Mouse (Mus musculus) forebrain, embryonic 10.5 days (tissue): Measurements from ENCODE around the gene Wif1. TPM values are rescaled to one million over a fixed set of nuclear protein-coding genes. Genes with fewer than 3 reads are reported as not detected.
A peak's percentile ranks its signal among the peaks of the same experiment; 100 is the strongest.

Experiments
- DNase-seq: peaks from one replicate; pipeline ENCODE4 v3.0.0-alpha.2; 2017; ENCODE audit warnings: low spot score; ENCODE audit errors: extremely low spot score
- H3K27ac ChIP-seq: fragments of 300-500 bp; sonication (generic); 2 replicates; pipeline ENCODE4 v1.5.1; 2016; ENCODE audit warnings: mild to moderate bottlenecking
- H3K27me3 ChIP-seq: fragments of 300-500 bp; sonication (generic); 2 replicates; pipeline ENCODE4 v1.6.1; 2016; ENCODE audit warnings: mild to moderate bottlenecking; ENCODE audit not compliant: poor library complexity, severe bottlenecking
- H3K36me3 ChIP-seq: fragments of 300-500 bp; sonication (generic); replicated peaks from 2 replicates; pipeline ENCODE4 v1.6.1; 2016; ENCODE audit warnings: mild to moderate bottlenecking, moderate library complexity
- H3K4me1 ChIP-seq: fragments of 300-500 bp; sonication (generic); 2 replicates; pipeline ENCODE4 v1.6.1; 2016
- H3K4me3 ChIP-seq: fragments of 300-500 bp; sonication (generic); 2 replicates; pipeline ENCODE4 v1.5.1; 2016; ENCODE audit warnings: mild to moderate bottlenecking, moderate library complexity
- H3K9me3 ChIP-seq: fragments of 300-500 bp; sonication (generic); 2 replicates; pipeline ENCODE4 v1.6.1; 2016; ENCODE audit warnings: mild to moderate bottlenecking, moderate library complexity
- WGBS: fragments of 180-500 bp; shearing (Covaris S2); methylation state at CpG from one replicate; pipeline ENCODE4 v1.1.7; 2016; 5-methylcytosine and 5-hydroxymethylcytosine counted together
- polyA plus RNA-seq: library from polyadenylated mRNA; unstranded; fragments of >200 nt; fragmentation: Nextera tagmentation; extraction: Ambion mirVana; gene quantifications from 2 replicates; pipeline ENCODE4 v1.2.1, GENCODE M21; 2016

Wif1 gene
- polyA plus RNA-seq, 1 experiment from 2014 or later = 2.7 TPM

DNA sequence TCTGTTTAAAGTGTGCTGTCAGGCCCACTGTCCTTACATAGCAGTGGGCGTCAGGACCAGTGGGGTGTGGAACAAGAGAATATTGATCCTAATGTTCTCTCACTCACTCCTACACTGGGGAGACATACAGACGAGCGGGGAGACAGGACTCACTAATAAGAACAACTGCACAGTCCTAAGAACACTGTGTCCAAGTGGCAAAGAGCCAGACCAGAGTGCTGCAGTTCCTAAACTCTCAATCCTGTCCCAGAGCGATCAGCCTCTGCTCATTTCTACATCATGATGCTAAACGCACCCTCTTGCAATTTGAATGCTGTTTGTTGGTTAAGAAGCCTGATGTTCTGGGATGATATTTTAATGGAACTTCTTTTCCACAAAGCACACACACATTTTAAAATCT, 54.9 kb downstream of the Wif1 start:
- Histone ChIP-seq H3K4me1 (peaks cover 18% of the 10 kb centered on the region), H3K9me3 (no peaks in the 10 kb centered on the region), H3K27ac (no peak overlapping the region), H3K4me3 (no peak overlapping the region), H3K36me3 (no peaks in the 10 kb centered on the region), H3K27me3 (peaks cover 4% of the 10 kb centered on the region)
- no peak for DNase-seq
- 87% methylated on average over 5 of the region's 5 CpGs for WGBS

DNA sequence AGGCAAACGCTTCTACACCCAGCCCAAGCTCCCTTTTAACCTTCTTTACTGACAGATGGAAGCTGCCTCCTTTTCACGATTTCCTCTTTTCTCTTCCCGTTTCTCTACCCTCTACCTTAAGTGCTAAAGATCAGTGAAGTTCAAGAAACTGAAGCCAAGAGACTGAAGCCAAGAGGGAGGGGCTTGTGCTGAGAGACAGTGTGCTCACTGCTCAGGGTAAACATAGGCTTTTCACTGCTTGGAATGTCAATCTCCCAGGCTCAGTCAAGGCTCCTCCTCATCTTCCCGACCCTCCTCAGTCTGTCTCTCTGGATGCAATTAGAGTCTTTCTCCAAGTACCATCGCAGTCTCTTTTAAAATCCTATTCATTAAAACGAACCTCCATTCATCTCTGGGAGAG, 55.6 kb downstream of the Wif1 start:
- peak overlapping the region; percentile 27 for H3K4me3 ChIP-seq
- 9% methylated on average over 6 of the region's 6 CpGs for WGBS

DNA sequence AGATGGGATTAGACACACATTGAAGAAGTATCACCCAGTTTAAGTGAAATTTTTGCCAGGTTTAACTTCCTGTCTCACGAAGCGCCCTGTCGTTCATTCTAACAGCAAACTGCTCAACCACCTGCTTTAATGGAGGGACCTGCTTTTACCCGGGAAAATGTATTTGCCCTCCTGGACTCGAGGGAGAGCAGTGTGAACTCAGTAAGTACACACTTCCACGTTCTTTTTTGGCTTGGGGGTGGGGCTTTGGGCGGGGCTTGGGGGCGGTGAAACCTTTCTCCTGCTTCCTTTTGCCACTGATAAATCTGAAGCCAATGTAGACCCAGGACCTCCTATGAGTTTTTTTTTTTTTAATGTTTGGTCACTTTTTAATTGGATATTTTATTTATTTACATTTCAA, 56.2 kb downstream of the Wif1 start:
- DNase-seq = no peak
- peak overlapping the region; percentile 27 for H3K4me3 ChIP-seq
- WGBS = 18% methylated on average over 8 of the region's 8 CpGs

More for the DNA sequence above, 55.6 kb downstream of the Wif1 start:
- no peak for DNase-seq
- Histone ChIP-seq H3K4me1 (peaks cover 18% of the 10 kb centered on the region), H3K27me3 (peaks cover 4% of the 10 kb centered on the region), H3K27ac (no peak overlapping the region), H3K9me3 (no peaks in the 10 kb centered on the region), H3K36me3 (no peaks in the 10 kb centered on the region)

DNA sequence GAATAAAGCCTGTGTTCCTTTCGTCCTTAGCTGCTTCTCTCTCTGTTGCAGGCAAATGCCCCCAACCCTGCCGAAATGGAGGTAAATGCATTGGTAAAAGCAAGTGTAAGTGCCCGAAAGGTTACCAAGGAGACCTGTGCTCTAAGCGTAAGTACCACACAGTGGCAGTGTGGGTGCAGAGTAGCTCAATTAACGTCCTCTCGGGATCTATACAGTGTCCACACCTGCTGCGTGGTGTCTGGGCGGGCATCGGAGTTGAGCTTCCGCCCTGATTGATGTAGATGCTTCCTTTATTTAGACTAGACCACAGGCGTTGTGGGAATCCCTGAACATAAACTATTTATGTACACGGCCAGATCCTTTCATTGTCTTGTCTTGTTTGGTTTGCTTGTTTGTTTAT, 62.2 kb downstream of the Wif1 start:
- Histone ChIP-seq H3K27ac (no peak overlapping the region), H3K36me3 (no peaks in the 10 kb centered on the region), H3K4me3 (no peak overlapping the region), H3K4me1 (peaks cover 6% of the 10 kb centered on the region; the same call in 1 of the 2 replicates), H3K27me3 (peaks cover 25% of the 10 kb centered on the region), H3K9me3 (no peaks in the 10 kb centered on the region)
- no peak for DNase-seq
- 75% methylated on average over 12 of the region's 12 CpGs for WGBS

More for the DNA sequence above, 56.2 kb downstream of the Wif1 start:
- peaks cover 18% of the 10 kb centered on the region for H3K4me1 ChIP-seq
- H3K27ac ChIP-seq = no peak overlapping the region
- peaks cover 4% of the 10 kb centered on the region for H3K27me3 ChIP-seq
- no peaks in the 10 kb centered on the region for H3K9me3 ChIP-seq
- no peaks in the 10 kb centered on the region for H3K36me3 ChIP-seq

DNA sequence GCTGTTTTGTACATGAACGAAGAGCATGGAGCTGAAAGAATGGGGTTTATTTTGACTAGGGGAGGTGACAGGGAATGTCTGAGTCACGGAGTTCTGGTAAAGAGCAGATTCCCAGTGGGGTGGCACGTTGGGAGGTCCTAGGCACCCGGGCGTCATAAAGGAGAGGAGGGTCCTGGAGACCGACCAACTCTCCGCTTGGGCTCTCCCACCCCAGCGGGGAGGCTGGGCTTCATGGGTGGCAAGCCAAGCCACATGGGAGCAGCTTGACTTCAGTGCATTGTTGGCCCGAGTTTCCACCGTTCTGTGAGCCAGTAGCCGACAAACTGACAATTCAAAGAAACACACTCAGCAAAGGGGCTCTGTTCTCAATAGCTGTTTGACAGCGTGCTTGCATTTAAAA, 64.5 kb downstream of the Wif1 start:
- 79% methylated on average over 12 of the region's 12 CpGs for WGBS
- H3K27ac ChIP-seq = no peak overlapping the region

DNA sequence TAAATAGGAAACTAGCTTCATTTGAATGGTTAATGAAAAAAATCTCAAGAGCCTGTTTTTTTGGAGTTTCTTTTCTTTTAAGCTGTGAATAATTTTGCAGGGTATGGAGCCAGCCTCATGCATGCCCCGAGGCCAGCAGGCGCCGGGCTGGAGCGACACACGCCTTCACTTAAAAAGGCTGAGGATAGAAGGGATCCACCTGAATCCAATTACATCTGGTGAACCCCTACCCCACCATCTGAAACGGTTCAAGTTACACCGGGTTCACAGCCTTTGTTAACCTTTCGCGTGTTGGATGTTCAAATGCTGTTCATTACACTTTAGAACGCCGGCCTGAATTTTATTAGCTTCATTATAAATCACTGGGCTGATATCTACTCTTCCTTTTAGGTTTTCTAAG, 65.9 kb downstream of the Wif1 start:
- Histone ChIP-seq H3K4me1 (peaks cover 6% of the 10 kb centered on the region; the same call in 1 of the 2 replicates), H3K4me3 (no peak overlapping the region), H3K27ac (no peak overlapping the region), H3K27me3 (peaks cover 21% of the 10 kb centered on the region), H3K9me3 (peaks cover 14% of the 10 kb centered on the region; the same call in 1 of the 2 replicates), H3K36me3 (no peaks in the 10 kb centered on the region)
- 65% methylated on average over 11 of the region's 11 CpGs for WGBS
- DNase-seq = no peak

More for the DNA sequence above, 64.5 kb downstream of the Wif1 start:
- H3K36me3 ChIP-seq = no peaks in the 10 kb centered on the region
- H3K4me3 ChIP-seq = no peak overlapping the region
- H3K9me3 ChIP-seq = peaks cover under 1% of the 10 kb centered on the region; the same call in 1 of the 2 replicates
- peaks cover 21% of the 10 kb centered on the region for H3K27me3 ChIP-seq
- DNase-seq = no peak
- H3K4me1 ChIP-seq = peaks cover 6% of the 10 kb centered on the region; the same call in 1 of the 2 replicates

DNA sequence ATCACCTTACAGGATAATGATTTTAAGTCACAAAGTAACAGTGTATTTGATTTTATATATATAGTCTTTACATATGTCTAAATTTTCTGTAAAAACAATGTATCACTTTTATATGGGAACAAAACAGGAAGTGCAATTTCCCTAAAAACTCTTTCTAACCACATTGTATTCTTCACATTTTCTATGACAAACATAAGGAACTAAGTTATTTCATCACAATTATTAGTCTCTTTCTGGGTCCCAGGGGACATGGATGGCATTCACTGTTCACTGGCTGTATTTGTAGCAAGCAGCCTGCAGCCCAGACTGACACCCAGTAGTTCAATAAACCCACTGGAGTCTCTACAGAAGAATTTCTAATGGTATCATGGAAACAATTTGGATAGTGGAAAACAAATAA, 82.4 kb downstream of the Wif1 start:
- Histone ChIP-seq H3K4me3 (no peak overlapping the region), H3K4me1 (no peaks in the 10 kb centered on the region), H3K36me3 (no peaks in the 10 kb centered on the region), H3K27ac (no peak overlapping the region), H3K9me3 (0 out of 2 replicates have a peak, but pooled peaks cover 9% of the 10 kb centered on the region), H3K27me3 (no peaks in the 10 kb centered on the region)
- DNase-seq = no peak

DNA sequence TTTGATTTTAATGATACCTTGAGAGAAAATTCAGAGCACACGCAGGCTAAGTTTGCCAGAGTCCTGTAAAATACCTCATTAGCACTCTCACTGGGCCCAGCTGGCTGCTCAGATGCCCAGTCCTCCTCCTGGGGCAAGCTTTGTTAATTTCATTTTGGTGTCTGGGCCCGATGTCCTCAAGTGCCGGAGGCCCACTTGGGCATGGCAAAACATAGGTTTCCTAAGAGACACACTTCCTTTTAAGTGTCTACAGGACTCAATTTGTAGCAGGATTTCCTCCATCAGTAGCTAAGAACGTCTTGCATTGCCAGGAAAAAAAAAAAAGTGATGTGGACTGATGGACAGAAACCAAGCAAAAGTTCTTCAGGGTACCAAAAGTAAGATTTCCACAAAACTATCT, 82.9 kb downstream of the Wif1 start:
- no peaks in the 10 kb centered on the region for H3K36me3 ChIP-seq
- H3K4me3 ChIP-seq = no peak overlapping the region
- no peak overlapping the region for H3K27ac ChIP-seq
- DNase-seq = no peak
- H3K27me3 ChIP-seq = no peaks in the 10 kb centered on the region
- WGBS = 74% methylated on average over 4 of the region's 4 CpGs
- no peaks in the 10 kb centered on the region for H3K4me1 ChIP-seq
- 0 out of 2 replicates have a peak, but pooled peaks cover 9% of the 10 kb centered on the region for H3K9me3 ChIP-seq

DNA sequence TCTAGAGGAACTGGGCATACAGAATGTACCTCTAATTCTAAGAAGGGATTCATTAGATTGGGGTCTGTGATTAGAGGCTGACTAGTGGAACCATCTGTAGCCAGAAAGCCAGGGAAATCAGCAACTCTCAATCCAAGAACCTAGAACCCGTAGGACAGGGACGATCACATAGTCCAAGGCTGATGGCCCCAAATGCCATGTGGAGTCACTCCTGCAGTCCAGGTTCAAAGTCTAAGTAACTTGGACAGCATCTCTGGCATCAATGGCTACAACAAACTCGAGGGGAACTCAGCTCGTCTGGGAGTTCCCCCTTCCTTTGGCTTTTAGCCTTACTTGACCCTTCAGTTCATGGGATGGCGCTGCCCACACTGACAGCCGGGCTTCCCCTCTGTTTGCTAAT, 87.0 kb downstream of the Wif1 start:
- Histone ChIP-seq H3K9me3 (no peaks in the 10 kb centered on the region), H3K4me1 (no peaks in the 10 kb centered on the region), H3K27ac (no peak overlapping the region), H3K4me3 (no peak overlapping the region), H3K27me3 (no peaks in the 10 kb centered on the region), H3K36me3 (no peaks in the 10 kb centered on the region)
- DNase-seq = no peak
- 88% methylated on average over 6 of the region's 6 CpGs for WGBS

DNA sequence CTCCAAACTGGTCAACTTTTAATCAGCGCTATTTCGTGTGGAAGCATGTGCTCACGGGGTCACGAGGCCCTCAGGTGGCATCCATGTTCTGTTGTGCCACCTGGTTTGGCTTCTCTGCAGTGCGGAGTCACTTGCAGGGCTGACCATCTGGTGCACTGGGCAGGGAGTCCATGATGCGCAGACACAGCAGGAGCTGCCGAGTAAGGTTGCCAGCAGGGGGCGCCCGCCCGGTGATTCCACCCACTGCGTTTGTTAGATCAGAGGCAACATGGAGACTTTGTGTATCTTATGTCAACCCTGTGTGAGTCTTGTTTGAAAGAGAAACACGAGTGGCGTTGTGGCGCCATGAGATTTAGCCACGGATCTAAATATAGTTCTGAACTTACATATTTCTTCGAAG, 90.7 kb downstream of the Wif1 start:
- no peaks in the 10 kb centered on the region for H3K27me3 ChIP-seq
- WGBS = 94% methylated on average over 16 of the region's 16 CpGs
- no peak overlapping the region for H3K4me3 ChIP-seq
- H3K4me1 ChIP-seq = peaks cover 5% of the 10 kb centered on the region; the same call in 1 of the 2 replicates
- no peaks in the 10 kb centered on the region for H3K9me3 ChIP-seq
- no peak overlapping the region for H3K27ac ChIP-seq
- no peaks in the 10 kb centered on the region for H3K36me3 ChIP-seq
- DNase-seq = no peak

DNA sequence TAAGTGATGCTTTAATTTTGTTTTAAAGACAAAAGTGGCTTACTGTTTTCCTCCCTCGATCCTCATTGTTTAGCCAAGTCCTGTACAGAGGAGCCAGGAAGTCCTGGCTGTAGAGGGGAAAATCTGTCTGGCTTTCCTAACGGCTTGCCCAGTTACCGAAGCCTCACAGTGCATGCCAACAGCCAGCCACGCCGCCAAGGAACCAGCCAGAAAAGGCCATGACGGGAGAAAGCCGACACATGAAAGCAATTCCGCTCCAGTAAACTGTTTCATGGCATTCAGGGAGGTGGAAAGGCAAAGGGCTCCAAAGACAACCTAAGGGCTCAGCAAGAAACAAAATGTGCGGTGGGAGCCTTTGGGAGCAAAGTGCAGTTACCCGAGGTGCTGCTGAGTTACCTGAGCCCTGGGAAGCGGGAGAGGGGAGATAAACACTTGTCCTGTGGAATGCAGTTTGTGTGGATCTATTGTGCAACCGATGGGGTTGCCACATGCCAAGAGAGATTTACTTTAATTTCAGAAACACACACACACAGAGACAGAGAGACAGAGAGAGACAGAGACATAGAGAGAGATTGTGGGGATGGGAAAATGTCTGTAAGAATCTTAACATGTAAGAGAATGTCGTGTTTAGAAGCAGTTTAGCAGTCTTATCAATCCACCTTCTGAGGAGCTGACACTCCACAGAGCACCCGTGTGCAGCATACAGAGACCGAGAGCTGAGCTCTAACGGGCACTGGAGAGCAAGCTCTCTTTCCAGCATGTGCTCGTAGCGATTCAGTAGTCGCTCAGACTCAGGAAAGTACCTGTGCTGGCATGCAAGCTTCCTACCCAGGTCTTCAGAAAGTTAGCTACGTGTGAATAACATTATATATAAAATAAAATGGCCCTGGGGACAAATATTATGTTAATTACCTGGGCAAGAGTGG, 95.5 kb downstream of the Wif1 start:
- Histone ChIP-seq H3K36me3 (no peaks in the 10 kb centered on the region), H3K27me3 (no peaks in the 10 kb centered on the region), H3K4me3 (no peak overlapping the region), H3K4me1 (peaks cover 5% of the 10 kb centered on the region; the same call in 1 of the 2 replicates), H3K9me3 (peaks cover 2% of the 10 kb centered on the region; the same call in 1 of the 2 replicates), H3K27ac (no peak overlapping the region)
- 72% methylated on average over 20 of the region's 20 CpGs for WGBS
- no peak for DNase-seq
